Mouse (Mus musculus): ENCODE results near the gene Filip1. TPM values are rescaled to one million over a fixed set of nuclear protein-coding genes. Genes with fewer than 3 reads are reported as not detected.
A peak's percentile ranks its signal among the peaks of the same experiment; 100 is the strongest.

Gene Filip1
- total RNA-seq, 2 experiments from 2014 or later = 66.6 to 80.8 TPM

GRCm38 (mm10) chr9:79825526-79825925 is 187.1 kb downstream of the Filip1 start:
- no peak for DNase-seq

GRCm38 (mm10) chr9:79823856-79824255 is 188.8 kb downstream of the Filip1 start:
- no peak for DNase-seq

DNA sequence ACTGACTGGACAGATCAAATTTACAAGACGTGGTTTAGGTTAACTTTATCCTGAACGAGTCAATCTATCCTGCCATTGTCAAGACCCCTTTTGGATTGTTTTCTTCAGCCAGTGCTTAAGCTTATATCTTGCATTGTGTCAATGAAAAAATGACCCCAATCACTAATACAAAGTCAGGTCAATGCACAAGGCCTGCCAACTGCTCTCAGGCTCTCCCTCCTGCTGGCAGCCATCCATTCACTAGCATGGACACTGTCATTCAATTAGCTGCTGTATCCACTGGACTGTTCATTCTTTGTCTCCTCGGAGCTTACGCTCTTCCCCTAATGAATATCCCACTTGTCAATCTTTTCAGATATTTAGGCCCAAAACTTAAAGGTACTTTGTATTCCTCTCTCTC is 189.2 kb downstream of the Filip1 start:
- no peak for DNase-seq

GRCm38 (mm10) chr9:79816464-79816863 is 196.2 kb downstream of the Filip1 start:
- DNase-seq = no peak

- no peak for DNase-seq
Observed at GRCm38 (mm10) chr9:79816013-79816412, 196.6 kb downstream of the Filip1 start.

- DNase-seq = no peak
Observed at GRCm38 (mm10) chr9:79814592-79814991, 198.1 kb downstream of the Filip1 start.

GRCm38 (mm10) chr9:79810969-79811902 is 201.4 kb downstream of the Filip1 start:
- DNase-seq = no peak

- DNase-seq = no peak
Observed at GRCm38 (mm10) chr9:79810534-79810933, 202.1 kb downstream of the Filip1 start.

GRCm38 (mm10) chr9:79809411-79809810 is 203.2 kb downstream of the Filip1 start:
- DNase-seq = no peak

DNA sequence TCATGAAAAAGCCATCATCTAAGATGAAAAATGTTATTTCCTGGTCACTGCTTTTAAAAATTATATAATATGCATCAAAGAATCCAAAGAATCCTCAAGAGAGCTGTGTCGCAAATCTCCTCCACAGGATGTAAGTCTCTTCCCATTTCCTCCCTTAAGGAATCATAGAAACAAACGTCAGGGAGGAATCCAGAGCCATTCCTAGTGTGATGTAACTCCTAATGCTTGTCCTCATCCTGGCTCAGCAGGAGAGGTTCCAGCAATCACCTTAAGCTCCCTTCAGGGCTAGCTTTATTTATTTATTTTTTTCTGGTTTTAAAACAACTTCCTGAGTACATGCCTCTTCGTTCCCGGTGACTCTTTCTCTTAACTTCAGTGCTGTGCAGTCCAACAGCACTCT is 205.5 kb downstream of the Filip1 start:
- no peak for DNase-seq

DNA sequence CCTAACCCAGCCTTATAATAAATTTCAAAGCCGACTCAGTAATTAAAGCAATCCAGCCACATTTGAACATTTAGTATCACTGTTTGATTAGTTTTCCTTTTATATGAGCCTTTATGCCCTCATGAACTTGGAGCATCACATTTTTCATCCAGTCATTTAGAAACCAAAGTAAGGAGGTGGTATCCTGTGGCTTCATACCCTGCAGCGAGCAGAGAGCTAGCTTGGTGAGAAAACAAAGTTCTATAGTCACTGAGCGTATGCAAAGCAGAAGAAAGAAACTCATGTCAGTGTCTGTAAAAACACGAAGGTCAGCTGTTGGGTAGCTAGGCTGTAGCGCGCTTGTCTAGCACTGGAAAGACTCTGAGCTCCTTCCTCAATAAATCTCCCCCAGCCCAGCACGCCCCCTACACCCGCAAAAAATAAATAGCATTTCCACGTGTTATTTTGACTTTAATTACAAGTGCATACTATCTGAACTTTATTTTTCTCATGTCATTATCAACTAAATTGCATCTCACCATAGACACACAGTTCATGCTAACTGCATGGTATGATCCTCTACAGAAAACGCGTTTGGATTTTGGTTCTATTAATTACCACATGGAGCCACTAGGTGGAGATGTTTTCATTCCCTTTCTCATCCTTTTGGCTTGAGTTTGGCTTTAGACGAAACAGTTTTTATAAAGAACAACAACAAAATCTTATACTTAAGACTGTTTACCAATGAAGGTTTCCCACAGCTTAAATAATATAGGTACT is 206.2 kb downstream of the Filip1 start:
- DNase-seq = peak in 1 of 2 experiments; percentile 13

- no peak for DNase-seq
Observed at GRCm38 (mm10) chr9:79805426-79805825, 207.2 kb downstream of the Filip1 start.

GRCm38 (mm10) chr9:79796461-79797135 is 216.1 kb downstream of the Filip1 start:
- DNase-seq = no peak

GRCm38 (mm10) chr9:79795076-79795475 is 217.6 kb downstream of the Filip1 start:
- DNase-seq = no peak

GRCm38 (mm10) chr9:79792841-79793835 is 219.5 kb downstream of the Filip1 start, which contains the start of gene Tmem30a:
Gene Tmem30a, minus strand, starts transcription at chr9:79793507.
- peak; percentile 95 to 96 for DNase-seq

- DNase-seq = peak in 1 of 2 experiments; percentile 15
Observed at GRCm38 (mm10) chr9:79785794-79786085, 226.9 kb downstream of the Filip1 start.

DNA sequence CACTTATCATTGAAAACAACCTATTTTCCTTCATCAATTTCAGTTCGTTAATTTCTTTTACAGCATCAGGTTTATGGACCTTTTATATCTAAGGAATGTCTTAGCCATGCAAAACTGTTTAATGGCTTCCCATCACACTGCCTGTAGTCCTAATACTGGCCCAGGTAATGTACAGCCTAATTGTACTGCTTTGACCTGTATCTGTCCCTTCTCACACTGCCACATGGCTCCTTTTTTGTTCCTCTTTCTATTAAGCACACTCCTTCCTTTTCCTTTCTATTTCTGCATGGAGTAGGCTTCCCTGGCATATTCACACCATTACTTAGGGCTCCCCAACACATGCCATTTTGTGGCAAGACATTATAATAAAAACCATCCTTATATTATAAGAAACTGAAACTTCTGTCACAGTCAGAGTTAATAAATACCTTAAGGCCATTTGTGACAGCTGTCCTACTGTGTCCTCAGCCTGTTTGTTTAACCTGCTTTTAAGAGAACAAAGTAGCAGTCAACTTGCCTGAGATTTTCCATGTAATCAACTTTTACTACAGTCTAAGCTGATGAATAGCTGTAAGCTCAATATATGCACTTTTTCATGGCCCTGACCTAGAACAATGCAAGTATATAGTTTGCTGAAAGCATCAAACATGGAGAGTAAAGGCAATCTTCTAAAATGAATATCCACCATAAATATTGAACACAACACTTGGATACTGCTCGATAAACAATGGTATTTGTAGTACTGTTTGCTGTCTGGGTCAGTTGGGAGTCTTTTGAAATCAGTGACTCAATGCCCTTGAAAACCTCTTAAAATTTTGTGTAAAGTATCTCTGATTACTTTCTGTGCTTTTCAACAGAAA is 227.5 kb downstream of the Filip1 start:
- DNase-seq = no peak

- DNase-seq = no peak
Observed at GRCm38 (mm10) chr9:79784439-79784838, 228.2 kb downstream of the Filip1 start.

GRCm38 (mm10) chr9:79779354-79779753 is 233.3 kb downstream of the Filip1 start:
- no peak for DNase-seq

GRCm38 (mm10) chr9:79766991-79767545 is 245.6 kb downstream of the Filip1 start:
- DNase-seq = no peak

Measured in adrenal gland, postnatal 36 days (tissue).